Mouse (Mus musculus) cortical plate, adult 2 months (tissue): ENCODE measurements at regions not wholly inside any gene's neighbourhood (a gene's known extent, or its start where the extent isn't known, plus 50 kb on each side); places are given as distances from the start of the nearest gene placed in this dataset.

Experiments
- H3K27ac ChIP-seq: fragments of 200-500 bp; 2 replicates; pipeline ENCODE4 v1.5.1; 2012; ENCODE audit warnings: low read length, control low read depth, inconsistent platforms; ENCODE audit not compliant: insufficient read depth
- H3K4me1 ChIP-seq: fragments of 200-500 bp; 2 replicates; pipeline ENCODE4 v1.6.1; 2011; ENCODE audit warnings: low read length; ENCODE audit not compliant: control insufficient read depth, insufficient read depth
- H3K4me3 ChIP-seq: fragments of 200-500 bp; 2 replicates; pipeline ENCODE4 v1.5.1; 2011; ENCODE audit warnings: mild to moderate bottlenecking, low read length, control low read depth; ENCODE audit not compliant: insufficient read depth
- CTCF ChIP-seq: fragments of 200-500 bp; IDR thresholded peaks from 2 replicates; pipeline ENCODE4 v1.5.1; 2011; ENCODE audit warnings: mild to moderate bottlenecking, control low read depth, low read length; ENCODE audit not compliant: insufficient read depth; ENCODE audit errors: extremely low read depth
- POLR2A ChIP-seq: fragments of 200-500 bp; IDR thresholded peaks from 2 replicates; pipeline ENCODE4 v1.6.1; 2011; ENCODE audit warnings: mild to moderate bottlenecking, low read length, control low read depth; ENCODE audit not compliant: insufficient read depth; ENCODE audit errors: extremely low read depth

DNA sequence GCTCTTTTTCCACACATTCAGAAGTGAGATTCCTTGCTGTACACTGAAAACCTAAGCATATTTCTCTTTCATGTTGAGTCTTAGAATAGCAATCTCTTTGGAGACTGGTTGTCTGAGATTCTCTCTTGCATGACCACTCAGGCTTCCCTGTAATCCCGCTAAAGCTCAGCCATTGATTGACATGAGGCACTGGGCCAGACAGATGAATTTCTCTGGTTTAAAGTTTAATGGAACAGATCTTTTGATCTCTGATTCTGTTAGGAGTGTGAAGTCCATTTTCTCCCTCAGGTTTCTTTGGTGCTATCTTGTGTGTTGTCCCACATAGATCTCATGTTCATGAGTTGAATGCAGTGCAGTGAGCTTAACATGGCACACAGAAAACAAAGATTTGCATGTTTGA lies 435.4 kb upstream of the Gpc5 start:
- Histone ChIP-seq H3K27ac (no peak overlapping the region), H3K4me3 (no peak overlapping the region), H3K4me1 (no peaks in the 10 kb centered on the region)
- TF ChIP-seq CTCF (no peak), POLR2A (no peak)

DNA sequence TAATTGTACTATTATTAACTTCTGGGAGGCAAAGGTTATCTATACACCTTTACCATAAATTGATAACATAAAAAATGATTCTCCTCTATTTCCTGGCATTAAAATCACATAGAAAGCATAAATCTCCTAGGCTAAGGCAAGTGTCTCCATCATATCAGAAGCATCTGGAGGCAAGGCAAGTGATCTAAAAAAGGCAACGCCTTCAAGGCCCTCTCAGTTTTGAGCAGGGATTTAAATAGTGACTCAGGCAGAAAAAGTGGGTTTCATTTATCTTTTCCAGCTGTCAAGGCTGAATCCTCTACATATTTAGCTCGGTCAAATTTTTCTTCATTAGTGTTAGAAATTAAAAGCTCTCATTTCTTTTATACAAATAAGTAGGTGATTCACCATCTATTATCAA lies 430.0 kb upstream of the Gpc5 start:
- Histone ChIP-seq H3K4me1 (no peaks in the 10 kb centered on the region), H3K4me3 (no peak overlapping the region), H3K27ac (no peak overlapping the region)
- TF ChIP-seq CTCF, result no peak
- TF ChIP-seq POLR2A, result no peak

DNA sequence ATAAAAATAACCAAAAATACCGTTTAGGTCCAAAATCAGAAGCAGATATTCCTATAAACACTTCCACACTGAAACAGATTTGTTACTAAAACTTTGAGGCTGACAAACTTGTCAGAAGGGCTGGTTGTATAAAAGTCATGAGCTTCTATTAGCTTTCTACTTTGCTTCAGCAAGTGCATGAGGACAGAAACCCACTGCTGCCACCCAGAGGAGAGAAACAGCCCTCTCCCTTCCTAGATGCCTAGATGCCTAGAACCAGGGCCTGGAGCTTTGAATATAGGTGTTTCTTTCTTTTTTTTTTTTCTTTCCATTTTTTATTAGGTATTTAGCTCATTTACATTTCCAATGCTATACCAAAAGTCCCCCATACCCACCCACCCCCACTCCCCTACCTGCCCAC lies 406.9 kb upstream of the Gpc5 start:
- no peaks in the 10 kb centered on the region for H3K4me1 ChIP-seq
- peak; percentile 52 for TF ChIP-seq CTCF
- no peak for TF ChIP-seq POLR2A
- no peak overlapping the region for H3K27ac ChIP-seq
- H3K4me3 ChIP-seq, result no peak overlapping the region

DNA sequence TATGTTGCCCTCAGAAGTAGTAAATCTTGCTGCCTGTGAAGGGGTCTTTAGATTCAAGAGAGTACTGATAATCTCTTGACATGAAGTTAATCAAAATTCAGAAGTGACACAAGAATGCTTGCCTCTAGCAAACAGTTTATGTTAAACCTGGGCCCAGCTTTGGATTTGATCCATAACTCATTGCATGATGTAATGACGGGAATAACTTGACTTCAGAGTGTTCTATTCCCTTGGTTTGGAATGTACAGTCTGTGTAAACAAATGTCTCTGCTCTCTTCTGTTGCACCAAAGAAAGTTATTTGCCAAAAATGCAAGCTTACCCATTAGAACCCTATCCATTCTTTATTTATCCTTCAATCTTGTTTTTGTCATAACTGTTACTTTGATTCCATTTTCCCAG lies 397.1 kb upstream of the Gpc5 start:
- TF ChIP-seq POLR2A (no peak), CTCF (no peak)
- no peak overlapping the region for H3K27ac ChIP-seq
- no peak overlapping the region for H3K4me3 ChIP-seq
- H3K4me1 ChIP-seq, result no peaks in the 10 kb centered on the region

DNA sequence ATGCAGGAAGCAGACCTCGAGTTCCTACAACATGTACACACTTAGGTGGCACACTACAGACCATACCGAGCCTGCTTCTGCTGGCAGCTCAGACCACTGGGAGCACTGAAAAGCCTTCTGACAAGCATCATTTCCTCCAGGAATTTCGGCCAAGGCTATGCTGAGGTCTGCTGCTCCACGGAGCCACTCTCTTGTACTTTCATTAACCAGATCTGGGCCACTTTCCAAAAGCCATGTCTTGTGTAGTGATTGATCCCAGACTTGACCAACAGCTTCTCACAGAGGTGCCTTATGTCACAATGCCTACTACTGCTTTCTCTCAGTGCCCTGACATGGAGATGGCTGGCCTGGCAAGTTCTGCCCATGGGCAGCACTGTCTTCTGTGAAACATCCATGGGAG lies 394.5 kb upstream of the Gpc5 start:
- TF ChIP-seq POLR2A (no peak), CTCF (no peak)
- Histone ChIP-seq H3K4me1 (no peaks in the 10 kb centered on the region), H3K27ac (no peak overlapping the region), H3K4me3 (no peak overlapping the region)

DNA sequence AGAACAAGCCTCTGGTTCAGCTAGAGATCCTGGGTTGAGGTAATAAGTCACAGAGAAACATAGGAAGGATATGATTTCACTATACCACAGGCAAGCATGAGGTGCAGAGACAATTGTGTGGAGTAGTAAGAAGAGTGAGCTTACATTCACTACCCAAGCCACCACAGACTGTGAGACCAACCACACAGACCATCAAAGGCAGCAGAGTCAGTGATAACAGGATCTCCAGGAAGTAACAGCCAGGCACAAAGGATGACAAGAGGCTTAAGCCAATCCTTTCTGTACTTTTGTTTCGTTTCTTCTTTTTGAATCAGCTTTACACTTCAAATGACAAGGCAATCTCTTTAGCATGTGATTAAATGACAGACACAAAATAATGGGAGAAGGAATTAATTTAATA lies 368.9 kb upstream of the Gpc5 start:
- H3K4me3 ChIP-seq, result no peak overlapping the region
- TF ChIP-seq CTCF (no peak), POLR2A (no peak)

DNA sequence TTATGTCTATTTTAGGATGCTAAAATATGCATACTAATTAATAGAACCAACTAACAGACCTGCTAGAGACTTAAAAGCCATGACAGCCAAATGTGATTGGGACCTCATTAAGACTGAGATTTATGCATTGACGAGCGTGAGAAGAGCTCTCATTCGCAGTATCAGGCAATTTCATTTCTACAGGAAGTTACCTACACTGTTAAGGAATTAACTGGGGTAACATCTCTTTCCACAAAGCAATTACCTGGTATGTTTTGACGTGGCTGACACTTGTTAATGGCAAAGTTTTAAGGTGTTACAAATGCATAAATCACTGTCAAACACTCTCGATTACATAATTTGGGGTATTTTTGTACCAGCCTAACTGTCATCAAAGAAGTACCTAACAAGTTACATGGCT lies 324.7 kb upstream of the Gpc5 start:
- Histone ChIP-seq H3K4me1 (no peaks in the 10 kb centered on the region), H3K4me3 (no peak overlapping the region), H3K27ac (no peak overlapping the region)
- TF ChIP-seq CTCF, result no peak

More for the DNA sequence above, 368.9 kb upstream of the Gpc5 start:
- no peaks in the 10 kb centered on the region for H3K4me1 ChIP-seq
- H3K27ac ChIP-seq, result no peak overlapping the region

DNA sequence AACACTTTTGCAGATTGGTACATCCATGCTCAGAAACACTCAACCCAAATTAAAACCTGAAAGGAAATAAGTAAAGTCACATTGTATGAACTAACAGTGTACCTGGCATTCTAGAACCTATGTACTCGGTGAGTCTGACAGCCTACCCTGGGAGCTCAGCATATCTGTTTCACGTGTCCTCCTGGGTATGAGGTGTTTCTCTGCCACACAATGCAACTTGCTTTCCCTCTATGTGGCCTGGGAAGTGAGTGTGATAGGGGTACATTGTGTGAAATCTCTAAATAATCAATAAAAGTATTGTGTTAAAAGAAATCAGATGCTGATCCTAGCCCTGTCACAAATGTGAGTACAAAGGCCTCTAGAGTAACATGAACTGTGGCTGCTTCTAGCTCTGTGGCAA lies 315.3 kb upstream of the Gpc5 start:
- Histone ChIP-seq H3K4me3 (no peak overlapping the region), H3K4me1 (no peaks in the 10 kb centered on the region), H3K27ac (no peak overlapping the region)
- TF ChIP-seq CTCF, result no peak
- no peak for TF ChIP-seq POLR2A

DNA sequence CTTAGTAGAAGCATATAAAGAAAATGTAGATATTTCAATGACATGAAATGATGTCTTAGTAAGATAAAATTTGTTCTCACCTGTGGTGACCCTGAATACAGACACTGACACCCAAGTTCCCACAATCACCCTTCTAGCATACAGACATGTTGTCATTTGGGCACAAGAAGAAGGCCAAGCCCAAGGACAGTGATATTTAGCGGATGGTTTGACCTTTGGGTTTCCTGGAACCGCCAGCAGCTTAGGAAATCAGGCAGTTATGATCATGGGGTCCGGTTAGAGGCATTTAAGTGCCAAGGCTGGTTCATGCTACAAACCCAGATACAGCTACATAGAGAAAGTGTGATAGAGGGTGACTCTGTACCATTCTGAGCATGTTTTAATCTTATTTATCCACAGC lies 310.2 kb upstream of the Gpc5 start:
- H3K27ac ChIP-seq, result no peak overlapping the region
- TF ChIP-seq POLR2A (no peak), CTCF (no peak)
- no peaks in the 10 kb centered on the region for H3K4me1 ChIP-seq
- no peak overlapping the region for H3K4me3 ChIP-seq

DNA sequence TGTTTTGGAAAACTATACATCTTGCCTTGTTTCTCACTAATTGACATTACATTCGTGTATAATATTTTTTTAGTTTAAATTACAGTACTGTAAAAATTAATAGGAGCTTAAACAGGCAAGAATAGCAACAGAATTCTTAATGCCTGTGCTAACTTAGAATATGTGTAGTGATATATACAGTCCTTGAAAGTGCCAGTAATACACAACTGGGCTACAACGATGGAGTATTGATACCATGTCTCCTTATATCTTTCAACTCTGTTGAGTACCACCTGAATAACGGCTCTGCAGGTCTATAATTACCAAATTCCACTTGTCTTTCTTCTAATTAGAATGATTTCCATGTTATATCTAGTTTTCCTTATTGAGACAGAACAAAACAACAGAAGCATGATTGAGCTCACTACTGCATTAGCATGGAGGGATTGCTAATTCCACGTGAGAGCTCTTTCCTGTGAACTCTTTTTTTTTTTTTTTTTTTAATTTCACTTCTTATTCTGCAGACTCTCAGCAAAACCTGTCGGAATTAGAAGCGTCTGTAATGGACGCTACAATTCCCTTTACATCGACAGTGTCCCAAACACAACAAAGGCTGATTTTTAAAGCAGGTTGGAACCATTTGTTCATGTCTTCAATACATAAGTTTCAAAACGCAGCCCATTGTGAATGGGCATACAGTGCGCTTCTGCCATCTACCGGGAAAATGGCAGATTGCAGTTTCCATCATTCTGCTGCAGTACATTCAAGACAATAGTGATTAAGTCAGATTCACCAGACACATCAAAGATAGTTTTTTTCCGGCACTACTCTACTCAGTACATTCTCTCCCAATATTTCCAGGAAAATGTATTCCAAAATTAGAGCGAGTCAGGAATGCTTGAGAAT lies 300.8 kb upstream of the Gpc5 start:
- Histone ChIP-seq H3K4me3 (no peak overlapping the region), H3K27ac (no peak overlapping the region), H3K4me1 (no peaks in the 10 kb centered on the region)
- no peak for TF ChIP-seq POLR2A
- peak; percentile 94 for TF ChIP-seq CTCF

DNA sequence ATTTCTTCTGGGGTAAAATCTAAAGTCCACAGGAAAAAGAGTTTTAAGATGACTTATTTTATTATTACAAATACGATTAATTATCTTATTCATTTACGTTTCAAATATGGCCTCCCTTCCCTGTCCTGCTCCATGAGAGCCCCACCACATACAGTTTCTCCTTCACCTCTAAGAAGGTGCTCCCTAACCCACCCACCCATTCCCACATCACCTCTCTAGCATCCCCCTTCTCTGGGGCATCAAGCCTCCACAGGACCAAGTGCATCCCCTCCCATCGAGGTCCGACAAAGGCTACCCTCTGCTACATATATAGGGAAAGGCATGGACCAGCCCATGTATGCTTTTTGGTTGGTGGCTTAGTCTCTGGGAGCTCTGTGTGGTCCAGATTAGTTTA lies 300.2 kb upstream of the Gpc5 start:
- TF ChIP-seq CTCF (no peak), POLR2A (no peak)
- H3K4me3 ChIP-seq, result no peak overlapping the region
- H3K27ac ChIP-seq, result no peak overlapping the region
- no peaks in the 10 kb centered on the region for H3K4me1 ChIP-seq

DNA sequence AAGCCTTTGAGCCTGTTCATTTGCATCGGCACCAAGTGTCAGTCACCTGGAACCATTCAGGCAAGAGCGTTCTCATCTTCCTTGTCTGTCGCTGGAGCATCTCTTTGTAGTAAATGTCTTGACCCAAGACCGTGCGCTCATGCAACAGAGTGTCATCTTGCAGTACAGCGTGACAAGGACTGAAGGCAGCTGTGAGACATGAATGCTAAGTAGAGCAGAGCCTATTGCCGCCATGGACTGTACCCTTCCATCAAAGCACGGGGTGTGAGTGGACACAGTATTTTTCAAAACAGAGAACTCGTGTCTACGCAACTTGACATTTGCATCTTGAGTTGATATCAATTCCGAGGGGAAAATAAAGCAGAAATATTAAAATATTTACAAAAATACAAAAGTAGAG lies 287.4 kb upstream of the Gpc5 start:
- TF ChIP-seq CTCF, result no peak
- no peak for TF ChIP-seq POLR2A
- Histone ChIP-seq H3K4me1 (no peaks in the 10 kb centered on the region), H3K27ac (no peak overlapping the region), H3K4me3 (no peak overlapping the region)
